Mouse (Mus musculus) C2C12 (cell line): ENCODE data around the gene Engase.

Experiments
- CTCF ChIP-seq: IDR thresholded peaks from one replicate; pipeline ENCODE4 v1.5.1; 2011; ENCODE audit not compliant: control insufficient read depth, insufficient read depth, insufficient read length
- MAX ChIP-seq: IDR thresholded peaks from one replicate; pipeline ENCODE4 v1.6.1; 2011; ENCODE audit warnings: mild to moderate bottlenecking, control low read depth
- MYOD1 ChIP-seq: IDR thresholded peaks from one replicate; pipeline ENCODE4 v1.6.1; 2011; ENCODE audit warnings: low read depth; ENCODE audit not compliant: control insufficient read depth, insufficient read length
- MYOG ChIP-seq: IDR thresholded peaks from one replicate; pipeline ENCODE4 v1.6.1; 2011; ENCODE audit not compliant: control insufficient read depth, insufficient read length; ENCODE audit errors: extremely low read depth
- USF1 ChIP-seq: IDR thresholded peaks from one replicate; pipeline ENCODE4 v1.6.1; 2011; ENCODE audit warnings: low read depth, mild to moderate bottlenecking, control low read depth, moderate library complexity

DNA sequence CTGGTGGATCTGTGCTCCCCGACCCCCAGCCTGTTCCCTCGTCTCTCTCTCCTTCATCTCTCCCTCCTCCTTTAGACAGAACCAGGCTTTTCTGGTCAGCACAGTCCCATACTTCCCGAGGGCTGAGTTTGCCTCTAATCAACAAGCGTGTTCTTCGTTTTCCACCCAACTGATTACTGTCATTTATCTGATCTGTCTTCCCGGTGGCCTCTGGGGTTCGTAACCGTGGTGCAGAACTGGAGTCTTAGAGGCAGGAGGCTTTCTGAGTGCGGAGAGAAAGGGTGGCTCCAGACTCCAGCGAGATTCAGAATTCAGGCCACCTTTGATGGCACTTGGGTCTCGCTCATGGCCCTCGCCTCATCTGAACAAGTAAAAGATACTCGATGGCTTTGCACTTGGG, 42.5 kb upstream of the Engase start:
- TF ChIP-seq USF1 (no peak), CTCF (no peak), MYOD1 (no peak), MAX (no peak), MYOG (no peak)
